Mouse (Mus musculus) adrenal gland, postnatal 36 days (tissue): ENCODE data around the gene Rsf1. TPM values are rescaled to one million over a fixed set of nuclear protein-coding genes. Genes with fewer than 3 reads are reported as not detected.

Experiments used
- DNase-seq, 2 experiments: peaks; one replicate each; pipeline ENCODE4 v3.0.0; 2021; ENCODE audit warnings: mixed read lengths in 1 of 2
- long read RNA-seq, 2 experiments: library from polyadenylated mRNA; stranded (forward); transcript quantifications; one replicate each; pipeline ENCODE4 v2.0.0; 2021; ENCODE audit warnings: borderline sequencing depth in 2 of 2
- total RNA-seq, 2 experiments: library from RNA; stranded (reverse); gene quantifications; 2 replicates each; pipeline ENCODE4 v1.2.3; 2021

Gene Rsf1
- 10 to 100 TPM; 25.8 to 30.5 TPM for total RNA-seq
- long read RNA-seq, experiment 1, full-length matches to known transcripts = 1 of 19 reads
- long read RNA-seq, experiment 1, partial matches to known transcripts = 15 of 19 reads
- long read RNA-seq, experiment 1, other reads (novel, unspliced or antisense) = 3 of 19 reads
- long read RNA-seq, experiment 2, full-length matches to known transcripts = 1 of 2 reads
- long read RNA-seq, experiment 2, partial matches to known transcripts = 0 of 2 reads
- long read RNA-seq, experiment 2, other reads (novel, unspliced or antisense) = 1 of 2 reads

GRCm38 (mm10) chr7:97579067-97579975 is at the start of gene Rsf1, which contains the start of gene Aamdc:
Gene Rsf1 (plus strand): TSS chr7:97579889.
Gene Aamdc (minus strand): TSS chr7:97579497.
- peak; percentile 95 to 98 for DNase-seq

GRCm38 (mm10) chr7:97535531-97535930 is 44.2 kb upstream of the Rsf1 start:
- no peak for DNase-seq

GRCm38 (mm10) chr7:97536571-97536970 is 43.1 kb upstream of the Rsf1 start:
- DNase-seq = no peak

- DNase-seq = no peak
Observed at GRCm38 (mm10) chr7:97546462-97546861, 33.2 kb upstream of the Rsf1 start.

GRCm38 (mm10) chr7:97549301-97549700 is 30.4 kb upstream of the Rsf1 start:
- DNase-seq = no peak

- DNase-seq = no peak
Observed at GRCm38 (mm10) chr7:97550673-97551072, 29.0 kb upstream of the Rsf1 start.

GRCm38 (mm10) chr7:97563576-97563975 is 16.1 kb upstream of the Rsf1 start:
- DNase-seq = no peak

GRCm38 (mm10) chr7:97569372-97569771 is 10.3 kb upstream of the Rsf1 start:
- DNase-seq = no peak

GRCm38 (mm10) chr7:97570389-97570788 is 9.3 kb upstream of the Rsf1 start:
- peak; percentile 10 to 35 for DNase-seq

- DNase-seq = peak; percentile 18 to 52
Observed at GRCm38 (mm10) chr7:97578361-97579066, 1.2 kb upstream of the Rsf1 start.

- DNase-seq = peak; percentile 49 to 61
Observed at GRCm38 (mm10) chr7:97579976-97580842, 520 bp downstream of the Rsf1 start.

- peak; percentile 92 for DNase-seq
Observed at GRCm38 (mm10) chr7:97580843-97581214, 1.1 kb downstream of the Rsf1 start.

GRCm38 (mm10) chr7:97588506-97588905 is 8.8 kb downstream of the Rsf1 start:
- DNase-seq = no peak

GRCm38 (mm10) chr7:97590488-97590887 is 10.8 kb downstream of the Rsf1 start:
- DNase-seq = no peak

GRCm38 (mm10) chr7:97591336-97591735 is 11.6 kb downstream of the Rsf1 start:
- DNase-seq = no peak

GRCm38 (mm10) chr7:97592396-97592795 is 12.7 kb downstream of the Rsf1 start:
- no peak for DNase-seq

GRCm38 (mm10) chr7:97593535-97593934 is 13.8 kb downstream of the Rsf1 start:
- no peak for DNase-seq

GRCm38 (mm10) chr7:97598548-97598947 is 18.9 kb downstream of the Rsf1 start:
- no peak for DNase-seq

GRCm38 (mm10) chr7:97621346-97621745 is 41.7 kb downstream of the Rsf1 start:
- no peak for DNase-seq

- DNase-seq = no peak
Observed at GRCm38 (mm10) chr7:97622676-97623075, 43.0 kb downstream of the Rsf1 start.

- DNase-seq = no peak
Observed at GRCm38 (mm10) chr7:97623402-97623801, 43.7 kb downstream of the Rsf1 start.

GRCm38 (mm10) chr7:97629351-97629750 is 49.7 kb downstream of the Rsf1 start:
- DNase-seq = peak; percentile 39 to 51
